Mouse (Mus musculus): ENCODE measurements around the gene Sez6. TPM values are rescaled to one million over a fixed set of nuclear protein-coding genes. Genes with fewer than 3 reads are reported as not detected.
A peak's percentile ranks its signal among the peaks of the same experiment; 100 is the strongest.

The Sez6 gene
- total RNA-seq (2022) = under 1 TPM; 0.19 to 0.84 (median 0.52) TPM

DNA sequence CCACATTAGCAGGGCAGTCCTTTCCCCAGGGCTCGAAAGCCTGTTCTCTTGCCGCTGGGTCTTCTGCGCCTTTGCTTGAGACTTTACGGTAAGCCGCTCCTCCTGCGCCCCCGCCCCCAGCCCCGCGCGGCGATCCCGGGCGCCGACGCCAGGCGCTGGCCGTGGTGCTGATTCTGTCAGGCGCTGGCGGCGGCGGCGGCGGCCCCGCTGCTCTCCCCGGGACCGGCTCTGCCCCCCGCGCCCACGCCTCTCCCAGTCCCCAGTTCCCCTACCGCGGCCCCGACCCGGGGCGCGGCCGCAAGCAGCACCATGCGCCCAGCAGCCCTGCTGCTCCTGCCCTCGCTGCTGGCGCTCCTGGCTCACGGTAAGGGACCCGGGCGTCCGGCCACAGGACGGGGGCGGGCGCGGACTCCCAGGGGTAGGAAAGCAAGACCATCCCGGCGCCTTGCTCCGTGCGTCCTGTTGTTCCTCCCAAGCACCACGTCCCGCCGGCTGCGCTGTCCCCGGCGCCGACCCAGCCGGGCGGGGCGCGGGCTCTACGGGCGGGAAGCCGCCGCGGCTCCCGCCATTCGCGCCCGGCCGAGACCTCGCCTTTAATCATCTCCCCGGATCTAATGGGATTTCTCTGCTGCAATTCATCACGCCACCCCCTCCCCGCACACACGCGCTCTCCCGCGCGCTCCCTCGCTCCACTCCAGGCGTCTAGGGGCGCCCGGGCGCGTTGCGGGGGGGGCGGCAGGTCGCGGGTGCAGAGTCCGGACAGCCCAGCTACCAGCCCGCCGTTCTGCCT, at the start of gene Sez6:
TSS of gene Sez6 (plus strand) at position 50 of the 790 bp plus-strand sequence.
- peak; percentile 16 for DNase-seq (ENCODE audit: low spot score)

DNA sequence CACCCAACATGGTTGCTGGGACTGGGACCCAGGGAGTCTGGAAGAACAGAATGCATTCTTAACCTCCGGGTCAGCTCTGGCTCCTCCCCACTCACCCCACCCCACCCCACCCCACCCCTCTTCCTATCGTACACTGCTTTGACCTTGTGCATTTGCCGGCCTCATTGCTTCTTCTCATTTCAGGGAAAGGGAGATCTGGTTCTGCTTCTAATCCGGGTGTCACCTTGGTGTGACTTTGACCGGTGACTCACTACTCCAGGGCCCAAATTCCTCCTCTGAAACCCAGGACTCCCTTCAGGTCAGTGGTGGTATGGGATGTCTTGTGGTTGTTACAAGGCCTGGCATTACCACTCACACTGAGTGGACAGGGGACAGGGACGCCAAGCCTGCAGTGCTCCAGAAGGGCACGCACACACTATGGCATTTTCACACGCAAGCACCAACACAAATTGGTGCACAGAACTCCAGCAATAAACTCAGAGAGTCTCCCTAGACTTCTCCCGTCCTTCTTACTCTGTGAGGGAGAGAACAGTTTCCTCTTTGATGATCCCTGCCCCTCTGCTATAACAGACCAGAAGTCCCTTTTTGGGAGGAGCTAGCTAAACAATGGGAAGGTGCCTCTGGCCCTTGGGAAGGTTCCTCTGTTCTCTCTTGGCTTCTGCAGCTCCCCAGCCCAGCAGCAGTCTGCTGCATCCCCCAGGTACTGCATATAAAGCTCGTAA, 45.9 kb upstream of the Sez6 start:
- DNase-seq (ENCODE audit: low spot score) = no peak

DNA sequence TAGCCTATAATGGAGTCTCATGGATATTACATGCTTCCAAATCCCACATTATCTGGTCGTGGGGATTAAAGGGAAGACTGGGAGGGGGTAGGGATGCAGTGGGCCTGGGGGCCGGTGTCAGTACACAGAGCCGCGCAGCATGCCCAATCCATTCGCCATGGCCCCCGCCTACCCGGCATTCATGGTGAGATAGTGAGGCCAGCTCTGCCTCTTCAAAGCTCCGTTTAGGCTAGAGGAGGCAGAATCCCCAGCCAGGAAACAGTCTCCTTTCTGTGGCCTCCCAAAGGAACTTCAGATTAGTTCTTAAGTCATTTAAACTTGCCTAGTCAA, 45.4 kb upstream of the Sez6 start:
- DNase-seq (ENCODE audit: low spot score) = no peak

DNA sequence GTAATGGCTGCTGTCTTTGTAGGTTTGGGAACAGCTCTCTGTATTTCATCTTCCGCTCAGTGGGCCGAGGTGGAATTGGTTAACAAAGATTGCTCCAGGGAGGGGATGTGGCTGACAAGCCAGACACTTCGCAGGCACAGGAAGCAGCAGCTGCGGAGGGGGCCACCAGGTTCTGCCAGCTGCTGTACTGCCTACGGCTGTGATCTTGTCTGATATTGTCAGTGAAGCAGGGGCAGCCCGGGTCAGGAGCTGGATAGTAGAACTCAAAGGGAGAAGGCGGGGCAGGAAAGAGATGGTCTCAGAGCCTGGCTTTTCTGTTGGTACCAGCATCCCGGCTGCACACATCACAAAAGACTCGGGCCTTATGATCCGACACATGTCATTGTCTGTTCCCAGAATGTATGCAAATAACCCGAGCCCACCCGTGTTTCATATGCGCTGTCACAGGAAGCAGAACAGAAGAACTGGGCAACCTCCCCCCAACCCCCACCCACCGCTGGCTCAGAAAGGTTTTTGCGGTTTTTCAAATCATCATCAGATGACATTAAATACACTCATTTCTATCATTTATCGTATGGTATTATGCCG, 43.1 kb upstream of the Sez6 start:
- no peak for DNase-seq (ENCODE audit: low spot score)

DNA sequence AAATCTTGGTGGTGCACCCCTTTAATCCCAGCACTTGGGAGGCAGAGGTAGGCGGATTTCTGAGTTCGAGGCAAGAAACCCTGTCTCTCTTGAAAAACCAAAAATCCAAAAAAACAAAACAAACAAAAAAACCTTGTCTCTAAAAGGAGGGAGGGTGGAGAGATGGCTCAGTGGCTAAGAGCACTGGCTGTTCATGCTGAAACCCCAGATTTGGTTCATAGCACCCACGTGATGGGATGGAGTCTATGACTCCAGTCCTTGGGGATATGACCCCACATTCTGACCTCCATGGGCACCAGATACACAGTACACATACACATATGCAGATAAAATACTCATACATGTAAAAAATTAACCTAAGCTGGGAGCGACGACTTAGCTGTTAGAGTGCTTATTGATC, 41.8 kb upstream of the Sez6 start:
- DNase-seq (ENCODE audit: low spot score) = no peak

DNA sequence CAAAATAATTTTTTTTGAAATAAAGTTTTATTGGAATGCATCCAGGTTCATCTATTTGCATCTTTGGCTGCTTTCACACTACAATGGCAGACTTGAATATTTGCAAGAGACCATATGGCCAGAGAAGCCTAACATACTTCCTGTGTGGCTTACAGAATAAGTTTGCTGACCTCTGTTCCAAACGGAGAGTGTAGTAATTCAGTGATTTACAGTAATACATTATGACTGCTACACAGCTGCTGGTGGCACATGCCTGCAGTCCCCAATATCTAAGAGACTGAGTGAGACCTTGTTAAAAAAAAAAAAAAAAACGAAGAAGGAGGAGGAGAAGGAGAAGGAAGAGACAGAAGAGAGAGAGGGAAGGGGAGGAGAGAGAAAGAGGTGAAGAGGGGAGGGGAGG, 41.1 kb upstream of the Sez6 start:
- no peak for DNase-seq (ENCODE audit: low spot score)

DNA sequence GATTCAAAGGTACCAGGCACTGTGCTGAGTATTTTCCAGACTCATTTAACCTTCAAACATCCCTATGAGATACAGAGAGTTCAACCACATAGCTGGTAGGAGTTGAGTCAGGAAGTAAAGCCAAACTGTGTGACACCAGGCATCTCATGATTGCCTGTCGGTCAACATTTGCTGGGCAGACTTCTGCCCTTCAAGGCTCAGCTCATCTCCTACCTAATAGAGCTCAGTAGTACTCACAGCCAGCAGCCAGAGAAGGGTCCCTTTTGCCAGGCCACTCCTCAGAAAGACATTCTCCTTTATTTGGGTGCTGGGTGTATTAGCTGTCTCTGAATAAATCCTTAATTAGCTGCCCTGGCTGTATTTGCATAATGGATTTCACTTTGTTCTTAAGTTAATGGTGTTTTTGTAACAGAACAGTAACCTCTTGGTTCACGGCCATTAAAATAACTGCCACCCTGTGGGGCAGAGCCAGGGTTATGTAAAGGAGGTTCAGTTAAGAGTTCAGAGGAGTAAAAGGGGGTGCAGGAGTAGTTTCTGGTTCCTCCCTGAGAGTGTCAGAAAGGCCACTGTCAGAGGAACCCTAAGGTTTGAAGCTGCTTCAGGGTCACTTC, 39.8 kb upstream of the Sez6 start:
- DNase-seq (ENCODE audit: low spot score) = no peak

DNA sequence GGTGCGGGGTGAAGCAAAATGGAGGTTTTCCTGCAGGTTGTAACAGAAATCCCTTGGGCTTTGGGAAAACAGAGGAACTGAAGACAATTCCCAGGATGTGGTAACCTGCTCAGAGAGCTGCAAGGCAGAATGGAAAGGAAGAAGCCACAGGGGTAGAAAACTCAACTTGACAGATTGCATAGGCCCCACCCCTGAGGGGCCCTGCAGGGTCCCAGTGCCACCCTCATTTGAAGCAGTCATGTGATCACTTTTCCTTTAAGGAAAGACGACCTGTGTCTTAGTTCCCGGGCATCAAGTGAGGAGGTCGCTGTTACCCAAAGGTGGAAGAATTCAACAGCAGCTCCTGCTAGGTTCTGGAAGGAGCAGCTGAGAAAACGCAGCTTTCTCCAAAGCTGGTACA, 37.7 kb upstream of the Sez6 start:
- no peak for DNase-seq (ENCODE audit: low spot score)

DNA sequence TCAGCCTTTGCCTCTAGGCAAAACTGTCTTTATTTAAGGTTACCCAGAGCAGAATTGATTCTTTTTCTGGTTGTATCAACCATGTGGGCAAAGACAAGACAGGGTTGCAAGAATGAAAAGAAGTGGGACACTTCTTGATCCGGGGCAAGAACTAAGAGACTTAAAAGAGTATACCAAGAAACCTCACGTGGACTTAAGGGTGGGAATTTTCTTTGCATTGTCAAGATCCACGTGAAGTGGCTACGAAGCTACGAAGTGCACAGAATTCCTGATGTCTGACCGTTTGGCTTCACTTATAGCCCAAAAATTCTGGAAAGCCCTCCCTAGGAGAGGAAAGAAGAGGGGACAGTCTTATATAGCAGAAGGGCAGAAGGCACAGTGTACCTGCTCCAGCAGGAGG, 37.3 kb upstream of the Sez6 start:
- DNase-seq (ENCODE audit: low spot score) = no peak

DNA sequence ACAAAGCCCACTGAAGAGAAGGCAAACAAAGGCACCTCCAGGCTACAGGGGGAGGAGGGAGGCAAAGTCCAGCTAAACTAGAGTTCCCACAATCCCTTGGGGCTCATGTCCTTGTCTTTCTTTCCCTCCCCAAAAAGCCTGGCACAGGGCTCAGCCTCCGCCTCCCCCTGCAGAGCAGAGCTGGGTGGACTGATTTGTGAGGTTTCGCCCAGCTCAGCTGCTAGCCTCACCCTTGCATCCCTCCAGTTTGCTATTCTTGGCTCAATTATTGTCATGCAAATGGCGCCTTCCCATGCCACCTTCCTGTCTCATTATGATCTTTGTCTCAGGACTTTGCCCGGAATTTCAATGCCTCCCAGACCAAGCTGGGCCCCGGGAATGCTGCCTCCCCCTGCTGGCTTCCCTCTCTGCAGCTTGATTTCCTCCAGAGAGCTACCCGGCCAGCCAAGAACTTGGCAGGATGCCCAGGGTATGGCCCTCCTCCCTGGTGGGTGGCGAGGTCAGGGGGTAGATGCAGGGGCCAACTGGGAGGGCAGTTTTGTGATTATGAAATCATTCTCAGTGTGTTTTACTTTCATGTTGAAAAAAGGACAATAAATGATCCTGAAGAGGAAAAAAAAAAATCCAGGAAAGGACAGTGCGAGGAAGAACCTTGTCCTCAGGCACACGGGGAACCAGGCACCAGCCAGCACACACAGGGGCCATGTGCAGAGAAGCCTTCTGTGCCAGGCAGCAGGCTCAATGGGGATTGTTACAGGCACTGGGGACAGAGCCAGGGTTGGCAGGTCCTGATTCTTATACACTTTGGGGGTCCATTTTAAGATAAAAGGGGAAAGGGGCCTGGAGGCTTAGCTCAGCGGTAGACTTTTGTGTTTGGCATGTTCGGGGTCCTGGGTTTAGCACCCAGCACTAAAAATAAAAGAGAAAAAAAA, 36.5 kb upstream of the Sez6 start, which contains the start of gene Pipox:
TSS of gene Pipox (minus strand) at position 310 of the 932 bp plus-strand sequence.
- peak; percentile 72 for DNase-seq (ENCODE audit: low spot score)

DNA sequence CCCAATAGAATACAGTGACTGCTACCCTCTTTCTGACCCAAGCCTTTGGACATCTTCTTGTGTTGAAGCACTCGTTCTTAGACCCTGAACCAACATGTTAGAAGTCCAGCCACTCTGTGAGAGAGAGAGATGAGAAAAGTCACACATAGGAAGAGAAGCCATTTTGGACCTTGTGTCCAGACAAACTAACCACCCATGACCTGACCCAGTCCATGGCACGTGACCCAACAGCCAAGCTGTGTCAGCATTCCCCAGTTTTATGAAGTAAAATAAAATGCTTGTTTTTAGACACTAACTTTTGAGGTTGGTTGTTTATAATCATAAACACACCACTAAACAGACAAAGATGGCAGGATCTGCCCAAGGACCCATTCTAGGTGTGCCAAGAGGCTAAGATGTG, 35.6 kb upstream of the Sez6 start:
- no peak for DNase-seq (ENCODE audit: low spot score)

DNA sequence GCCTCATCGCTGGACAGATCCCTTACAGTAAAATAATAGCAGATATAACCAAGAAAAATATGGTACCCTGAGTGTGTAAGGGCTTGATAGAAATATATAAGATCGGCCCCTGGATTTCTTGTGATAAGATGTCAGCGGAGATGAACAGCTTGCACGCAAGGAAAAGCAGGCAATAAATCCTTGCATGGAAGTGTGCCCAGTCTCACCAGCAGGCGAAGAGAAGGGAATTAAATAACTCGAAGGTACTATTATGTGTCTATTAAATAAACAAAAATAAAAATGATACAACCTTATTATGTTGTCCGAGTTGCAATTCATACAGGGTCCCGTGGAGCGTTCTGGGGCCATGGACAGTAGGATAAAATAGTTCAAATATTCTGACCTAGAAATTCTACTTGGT, 34.6 kb upstream of the Sez6 start:
- no peak for DNase-seq (ENCODE audit: low spot score)

DNA sequence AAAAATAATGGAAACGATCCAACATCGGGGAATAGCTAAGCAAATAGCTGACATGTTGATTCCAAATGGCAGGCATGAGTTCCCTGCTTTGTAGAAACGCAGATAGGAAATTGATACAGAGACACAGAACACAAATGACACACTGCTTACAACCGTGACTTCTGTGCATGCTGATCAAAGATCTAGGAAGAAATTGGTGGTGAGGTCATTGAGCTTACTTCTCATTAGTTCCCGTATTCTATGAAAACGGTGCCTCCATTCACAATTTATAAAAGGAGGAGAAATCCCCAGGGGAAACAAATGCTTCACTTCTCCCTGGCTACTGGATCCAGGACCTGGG, 34.1 kb upstream of the Sez6 start:
- DNase-seq (ENCODE audit: low spot score) = no peak

DNA sequence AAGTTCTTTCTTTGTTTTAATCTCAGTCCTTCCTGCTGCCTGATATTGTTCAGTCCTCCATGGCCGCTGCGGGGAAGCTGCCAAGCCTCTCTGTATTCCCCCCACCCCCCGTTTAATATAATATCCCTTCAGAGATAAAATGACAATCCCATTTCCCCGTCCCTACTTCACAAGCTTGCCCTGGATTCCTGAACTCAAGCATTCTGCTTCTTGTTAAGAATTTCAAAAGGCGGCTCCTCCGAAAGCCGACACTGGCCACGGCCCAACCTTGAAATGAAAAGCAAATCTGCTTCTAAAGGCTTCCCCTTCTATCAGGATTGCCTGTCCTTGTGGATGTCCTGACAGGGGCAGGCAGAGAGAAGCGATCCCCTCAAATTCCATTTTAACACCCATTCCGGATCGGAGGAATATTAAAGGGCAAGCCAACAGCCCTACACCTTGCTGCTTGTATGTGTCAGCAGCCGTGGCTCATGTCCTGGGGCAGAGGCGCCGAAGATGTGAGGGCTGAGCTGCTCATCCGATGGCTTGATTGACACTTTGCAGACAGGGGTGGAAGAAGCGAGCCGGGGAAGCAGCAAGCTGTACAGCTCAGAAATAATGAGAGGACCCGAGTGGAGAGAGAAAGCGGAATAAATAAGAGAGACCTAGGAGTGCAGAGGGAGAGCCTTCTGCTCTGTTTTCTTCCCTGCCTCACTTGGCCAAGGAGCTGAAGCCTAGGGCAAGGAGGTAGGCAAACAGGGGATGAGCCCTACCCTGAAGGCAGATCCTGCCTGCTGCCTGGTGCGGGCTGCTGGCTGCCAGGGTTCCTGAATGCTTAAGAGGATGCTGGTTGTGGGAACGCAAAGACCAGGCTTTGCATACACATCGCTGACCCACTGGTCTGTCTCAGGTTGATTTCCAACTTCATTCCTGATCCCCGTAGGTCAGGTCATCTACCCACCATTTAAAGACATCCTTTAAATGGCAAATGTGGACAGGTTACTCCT, 33.5 kb upstream of the Sez6 start:
- DNase-seq (ENCODE audit: low spot score) = no peak

DNA sequence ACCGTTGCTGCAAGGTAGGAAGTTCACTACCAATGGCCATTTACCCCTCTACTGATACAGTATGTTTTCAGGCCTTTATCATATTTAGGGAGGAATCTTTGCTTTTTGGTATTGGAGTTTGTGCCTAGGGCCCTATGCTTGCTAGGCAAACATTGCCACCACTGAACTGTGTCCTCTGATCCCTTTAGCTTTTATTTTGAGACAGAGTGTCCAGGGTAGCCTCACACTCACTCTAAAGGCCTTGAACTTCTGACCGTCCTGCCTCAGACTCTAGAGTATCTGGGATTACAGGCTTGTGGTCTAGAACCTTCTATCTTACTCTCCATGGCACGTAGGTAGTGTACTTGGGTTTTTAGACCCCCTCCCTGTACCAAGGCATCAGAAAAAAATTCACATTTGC, 30.4 kb upstream of the Sez6 start:
- no peak for DNase-seq (ENCODE audit: low spot score)

DNA sequence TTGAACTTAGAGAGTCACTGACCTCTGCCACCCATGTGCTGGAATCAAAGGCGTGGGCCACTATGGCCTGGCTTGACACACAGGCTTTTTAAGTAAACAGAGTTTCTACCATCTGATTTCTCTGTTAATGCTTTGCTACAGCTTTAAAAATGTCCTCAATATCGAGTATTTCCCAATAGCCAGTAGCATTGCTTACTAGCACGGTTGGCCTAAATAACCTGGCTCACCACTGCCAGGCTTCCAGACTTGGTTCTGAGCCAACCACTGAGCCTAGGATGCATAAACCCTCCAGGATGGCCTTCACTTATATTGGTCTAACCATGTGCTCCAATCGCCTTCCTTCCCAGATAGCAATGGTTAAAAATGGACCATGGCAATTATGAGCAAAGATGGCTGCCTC, 29.9 kb upstream of the Sez6 start:
- no peak for DNase-seq (ENCODE audit: low spot score)

DNA sequence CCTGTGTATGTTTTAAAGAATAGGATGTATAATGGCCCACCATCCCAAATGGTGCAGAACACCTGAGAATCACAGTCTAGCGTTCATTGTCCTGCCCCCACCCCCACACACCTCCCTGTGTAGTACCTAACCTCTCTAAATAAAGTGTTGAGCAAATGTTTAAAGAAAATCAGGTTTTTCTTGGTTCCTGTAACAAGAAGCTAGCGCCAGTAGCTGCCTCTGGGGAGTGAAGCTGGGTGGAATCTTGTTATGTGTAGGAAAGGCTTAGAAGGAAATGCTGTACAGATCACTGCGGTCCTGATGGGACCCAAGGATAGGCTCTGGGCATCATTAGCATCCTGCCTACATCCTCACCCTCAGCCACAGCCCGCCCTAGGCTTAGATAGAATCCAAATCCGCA, 29.2 kb upstream of the Sez6 start:
- no peak for DNase-seq (ENCODE audit: low spot score)

DNA sequence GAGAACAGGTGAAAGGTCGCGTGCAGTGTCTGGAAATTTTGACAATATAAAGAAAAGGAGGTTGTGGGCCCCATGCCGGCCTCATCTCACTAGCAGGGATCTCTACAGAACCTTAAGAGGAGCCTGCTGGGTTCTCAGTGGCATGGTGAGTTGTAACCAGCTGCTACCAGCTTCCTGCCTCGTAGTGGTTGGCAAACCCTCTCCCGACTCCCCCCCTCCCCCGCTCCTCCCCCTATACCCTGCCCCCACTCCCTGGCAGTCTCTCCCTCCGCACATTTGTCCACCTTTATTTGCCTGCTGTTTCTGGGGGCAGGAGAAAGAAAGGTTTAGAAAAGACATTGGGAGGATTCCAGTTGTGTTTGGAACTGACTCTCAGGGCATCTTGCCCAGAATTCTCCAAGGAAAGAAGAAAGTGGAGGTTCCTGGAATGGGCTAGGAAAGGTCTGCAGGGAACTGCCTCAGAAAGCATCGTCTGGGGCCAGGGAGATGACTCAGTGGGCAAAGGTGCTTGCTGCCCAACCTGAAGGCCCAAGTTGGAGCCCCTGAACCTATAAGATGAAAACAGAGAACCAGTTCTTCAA, 28.7 kb upstream of the Sez6 start:
- no peak for DNase-seq (ENCODE audit: low spot score)

DNA sequence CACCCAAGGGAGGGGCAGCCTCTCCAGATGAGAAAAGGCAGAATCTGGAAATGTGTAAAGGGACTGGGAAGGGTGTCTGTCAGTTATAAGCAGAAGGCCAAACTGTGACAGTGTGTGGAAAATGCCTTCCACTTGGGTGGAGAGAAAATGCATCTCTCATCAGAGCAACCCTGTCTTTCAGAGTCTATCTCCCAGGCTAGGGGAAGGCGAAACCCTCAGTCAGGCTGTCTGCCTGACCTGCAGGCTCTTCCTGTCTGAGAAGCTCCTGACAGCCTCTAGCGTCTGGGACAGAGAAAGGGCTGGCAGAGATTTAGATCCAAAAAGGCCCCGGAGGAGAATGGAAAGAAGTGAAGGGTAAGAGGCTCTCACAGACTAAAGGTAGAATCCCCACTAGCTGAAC, 26.8 kb upstream of the Sez6 start:
- DNase-seq (ENCODE audit: low spot score) = no peak

DNA sequence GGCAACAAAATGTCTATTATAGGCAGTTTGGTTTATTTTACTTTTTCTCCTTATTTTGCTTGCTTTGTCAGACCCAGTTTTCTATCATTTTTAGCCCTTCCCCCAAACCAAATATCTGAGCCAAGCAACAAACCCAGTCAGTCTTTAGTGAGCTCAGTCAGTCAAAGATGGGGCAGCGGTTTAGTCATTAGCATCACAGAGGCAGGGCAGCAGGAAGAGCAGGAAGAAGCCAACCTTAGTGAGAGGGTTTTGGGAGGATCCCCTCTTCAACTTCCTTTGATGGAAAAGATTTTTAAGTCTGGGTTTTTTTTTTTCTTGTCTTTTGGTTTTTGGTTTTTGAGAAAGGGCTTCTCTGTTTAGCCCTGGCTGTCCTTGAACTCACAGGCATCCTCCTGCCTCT, 25.9 kb upstream of the Sez6 start:
- DNase-seq (ENCODE audit: low spot score) = no peak
